Mouse (Mus musculus): ENCODE data around the gene Dop1a.
"Not testable (repeated sequence)": the region's sequence is repeated elsewhere in the genome, so short reads cannot be mapped to it uniquely, and the experiment has no call there.

The Dop1a gene

DNA sequence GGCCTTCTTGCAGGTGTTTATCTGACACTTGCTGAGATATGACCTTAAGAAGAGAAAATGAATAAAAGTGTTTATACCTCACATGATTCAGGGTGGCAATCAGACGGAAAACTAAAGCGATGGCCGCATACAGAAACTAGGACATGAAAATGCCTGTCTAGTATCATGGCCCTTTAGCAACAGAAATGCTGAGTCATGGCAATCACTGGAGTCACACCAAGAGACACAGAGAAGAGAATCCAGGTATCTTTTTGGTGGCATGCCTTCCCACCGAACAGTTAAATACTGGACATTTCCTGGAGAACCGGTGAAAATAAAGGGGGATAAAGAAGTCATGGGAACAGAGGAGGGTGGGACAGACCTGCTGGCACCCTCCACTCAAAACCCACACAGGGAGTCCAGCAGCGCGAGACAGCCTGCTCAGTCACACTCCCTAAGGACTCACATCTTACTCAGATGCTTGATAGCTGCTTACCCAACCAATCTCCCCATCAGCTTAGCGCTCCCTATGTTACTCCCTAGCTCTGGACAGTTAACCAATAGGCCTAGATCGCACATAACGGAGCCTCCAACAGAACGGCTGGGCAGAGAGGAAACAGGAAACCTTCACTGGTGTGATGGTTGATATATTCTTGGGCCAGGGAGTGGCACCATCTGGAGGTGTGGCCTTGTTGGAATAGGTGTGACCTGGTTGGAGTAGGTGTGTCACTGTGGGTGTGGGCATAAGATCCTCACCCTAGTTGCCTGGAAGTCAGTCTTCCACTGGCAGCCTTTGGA lies 120.3 kb downstream of the Dop1a start:
- DNase-seq, result no peak

GRCm38 (mm10) chr9:86592676-86593668 lies 126.0 kb downstream of the Dop1a start:
- DNase-seq, result peak; percentile 69

DNA sequence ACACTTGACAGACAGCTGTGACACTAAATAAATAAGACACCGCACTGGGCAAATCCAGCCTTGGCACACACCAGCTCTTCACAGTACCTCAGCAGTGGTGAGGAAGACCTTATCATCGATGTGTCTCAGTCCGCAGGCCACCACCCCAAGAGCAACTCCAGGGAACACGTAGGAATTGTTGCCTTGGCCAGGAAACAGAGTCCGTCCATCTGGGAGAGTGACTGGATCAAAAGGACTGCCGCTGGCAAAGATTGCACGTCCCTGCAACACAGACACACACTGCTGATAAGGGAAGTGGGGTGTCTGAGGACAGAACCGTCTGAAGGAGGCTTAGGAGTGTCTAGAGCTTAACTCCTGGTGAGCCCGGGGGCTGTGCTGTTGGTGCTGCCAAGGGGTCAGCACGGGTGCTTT lies 127.4 kb downstream of the Dop1a start:
- DNase-seq, result not testable (repeated sequence)

- DNase-seq, result not testable (repeated sequence)
Measured at GRCm38 (mm10) chr9:86596983-86597382, 130.0 kb downstream of the Dop1a start.

GRCm38 (mm10) chr9:86599723-86600303 lies 132.9 kb downstream of the Dop1a start:
- DNase-seq, result no peak

All from right cerebral cortex, postnatal 25 days (tissue).